Mouse (Mus musculus) heart, embryonic 16.5 days (tissue): ENCODE results near the gene Cfi. TPM values are rescaled to one million over a fixed set of nuclear protein-coding genes. Genes with fewer than 3 reads are reported as not detected.

ENCODE experiments used
- ATAC-seq: fragments of 200-750 bp; cut with Nextera tagmentation; replicated peaks from 2 replicates; pipeline ENCODE4 v1.8.0; 2017; ENCODE audit warnings: moderate number of reproducible peaks; ENCODE audit not compliant: insufficient read depth, low FRiP score; ENCODE audit errors: extremely low read depth
- H3K27ac ChIP-seq: fragments of 300-500 bp; sonication (generic); 2 replicates; pipeline ENCODE4 v1.5.1; 2014; ENCODE audit warnings: mild to moderate bottlenecking, low read length, control low read depth, moderate library complexity
- H3K27me3 ChIP-seq: fragments of 300-500 bp; sonication (generic); 2 replicates; pipeline ENCODE4 v1.6.1; 2014; ENCODE audit warnings: low read length, mixed read lengths; ENCODE audit not compliant: control insufficient read depth, insufficient read depth
- H3K36me3 ChIP-seq: fragments of 300-500 bp; sonication (generic); 2 replicates; pipeline ENCODE4 v1.6.1; 2014; ENCODE audit not compliant: control insufficient read depth, insufficient read depth
- H3K4me1 ChIP-seq: fragments of 300-500 bp; sonication (generic); 2 replicates; pipeline ENCODE4 v1.6.1; 2014; ENCODE audit warnings: low read length, mixed read lengths; ENCODE audit not compliant: control insufficient read depth, insufficient read depth
- H3K4me2 ChIP-seq: fragments of 300-500 bp; sonication (generic); 2 replicates; pipeline ENCODE4 v1.6.1; 2014; ENCODE audit warnings: low read depth, mild to moderate bottlenecking, control low read depth, low read length
- H3K4me3 ChIP-seq: fragments of 300-500 bp; sonication (generic); 2 replicates; pipeline ENCODE4 v1.5.1; 2014; ENCODE audit warnings: mild to moderate bottlenecking, control low read depth, low read length
- H3K9ac ChIP-seq: fragments of 300-500 bp; sonication (generic); 2 replicates; pipeline ENCODE4 v1.6.1; 2014; ENCODE audit warnings: low read length, control low read depth
- H3K9me3 ChIP-seq: fragments of 300-500 bp; sonication (generic); replicated peaks from 2 replicates; pipeline ENCODE4 v1.6.1; 2016; ENCODE audit warnings: low read length; ENCODE audit not compliant: control insufficient read depth
- WGBS: fragments of 180-500 bp; shearing (Covaris S2); extraction: QIAGEN DNeasy Blood & Tissue Kit; methylation state at CpG from one replicate; pipeline ENCODE4 v1.1.7; 2014; 5-methylcytosine and 5-hydroxymethylcytosine counted together
- polyA plus RNA-seq: library from polyadenylated mRNA; unstranded; fragments of >200 nt; fragmentation: Nextera tagmentation; extraction: Ambion mirVana; gene quantifications from 2 replicates; pipeline ENCODE4 v1.2.1, GENCODE M21; 2015

Gene Cfi
- polyA plus RNA-seq, 1 experiment from 2014 or later: 2.5 TPM

GRCm38 (mm10) chr3:129903369-129903768, 67.7 kb downstream of the Cfi start:
- Histone ChIP-seq H3K4me2 (no peak overlapping the region), H3K9me3 (no peaks in the 10 kb centered on the region), H3K27ac (no peak overlapping the region), H3K4me1 (peaks cover 12% of the 10 kb centered on the region), H3K27me3 (no peaks in the 10 kb centered on the region), H3K36me3 (peaks cover 10% of the 10 kb centered on the region), H3K9ac (no peak overlapping the region), H3K4me3 (no peak overlapping the region)
- 83% methylated on average over 3 of the region's 3 CpGs for WGBS
- no peak for ATAC-seq

- H3K9ac ChIP-seq: no peak overlapping the region
- H3K27me3 ChIP-seq: no peaks in the 10 kb centered on the region
- no peak overlapping the region for H3K4me2 ChIP-seq
- WGBS: 80% methylated on average over 8 of the region's 8 CpGs
- peaks cover 15% of the 10 kb centered on the region for H3K36me3 ChIP-seq
- H3K4me1 ChIP-seq: peaks cover 12% of the 10 kb centered on the region
- H3K9me3 ChIP-seq: no peaks in the 10 kb centered on the region
- H3K27ac ChIP-seq: no peak overlapping the region
- H3K4me3 ChIP-seq: no peak overlapping the region
- no peak for ATAC-seq
Measured at GRCm38 (mm10) chr3:129903866-129904265, 68.2 kb downstream of the Cfi start.

- H3K27ac ChIP-seq: no peak overlapping the region
- 75% methylated on average over 7 of the region's 7 CpGs for WGBS
- H3K36me3 ChIP-seq: peaks cover 20% of the 10 kb centered on the region
- no peak overlapping the region for H3K9ac ChIP-seq
- ATAC-seq: no peak
- peaks cover 12% of the 10 kb centered on the region for H3K4me1 ChIP-seq
- no peaks in the 10 kb centered on the region for H3K27me3 ChIP-seq
- no peak overlapping the region for H3K4me2 ChIP-seq
- no peaks in the 10 kb centered on the region for H3K9me3 ChIP-seq
- H3K4me3 ChIP-seq: no peak overlapping the region
Measured at GRCm38 (mm10) chr3:129904381-129905132, 68.9 kb downstream of the Cfi start.

GRCm38 (mm10) chr3:129912025-129912424, 76.3 kb downstream of the Cfi start:
- no peaks in the 10 kb centered on the region for H3K27me3 ChIP-seq
- no peak overlapping the region for H3K9ac ChIP-seq
- no peak overlapping the region for H3K4me2 ChIP-seq
- H3K4me3 ChIP-seq: no peak overlapping the region
- WGBS: 90% methylated on average over 14 of the region's 14 CpGs
- H3K4me1 ChIP-seq: no peaks in the 10 kb centered on the region
- ATAC-seq: no peak
- H3K27ac ChIP-seq: no peak overlapping the region
- no peaks in the 10 kb centered on the region for H3K9me3 ChIP-seq
- peaks cover 42% of the 10 kb centered on the region for H3K36me3 ChIP-seq

- H3K27me3 ChIP-seq: no peaks in the 10 kb centered on the region
- H3K9me3 ChIP-seq: no peaks in the 10 kb centered on the region
- peaks cover 41% of the 10 kb centered on the region for H3K36me3 ChIP-seq
- H3K27ac ChIP-seq: no peak overlapping the region
- H3K4me1 ChIP-seq: no peaks in the 10 kb centered on the region
- no peak overlapping the region for H3K4me3 ChIP-seq
- H3K9ac ChIP-seq: no peak overlapping the region
- ATAC-seq: no peak
- H3K4me2 ChIP-seq: no peak overlapping the region
- 93% methylated on average over 13 of the region's 13 CpGs for WGBS
Measured at GRCm38 (mm10) chr3:129913241-129913640, 77.6 kb downstream of the Cfi start.

- Histone ChIP-seq H3K9me3 (no peaks in the 10 kb centered on the region), H3K4me2 (no peak overlapping the region), H3K27ac (no peak overlapping the region), H3K9ac (no peak overlapping the region), H3K4me3 (no peak overlapping the region), H3K27me3 (no peaks in the 10 kb centered on the region), H3K4me1 (no peaks in the 10 kb centered on the region), H3K36me3 (peaks cover 11% of the 10 kb centered on the region)
- WGBS: 72% methylated on average over 3 of the region's 3 CpGs
- no peak for ATAC-seq
Measured at GRCm38 (mm10) chr3:129917424-129917823, 81.7 kb downstream of the Cfi start.

- no peaks in the 10 kb centered on the region for H3K27me3 ChIP-seq
- ATAC-seq: peak; percentile 65
- no peak overlapping the region for H3K27ac ChIP-seq
- H3K36me3 ChIP-seq: peaks cover 7% of the 10 kb centered on the region
- no peak overlapping the region for H3K4me2 ChIP-seq
- H3K9me3 ChIP-seq: no peaks in the 10 kb centered on the region
- no peak overlapping the region for H3K9ac ChIP-seq
- 16% methylated on average over 13 of the region's 13 CpGs for WGBS
- H3K4me3 ChIP-seq: no peak overlapping the region
- no peaks in the 10 kb centered on the region for H3K4me1 ChIP-seq
Measured at GRCm38 (mm10) chr3:129918434-129918833, 82.8 kb downstream of the Cfi start.

GRCm38 (mm10) chr3:129923581-129923980, 87.9 kb downstream of the Cfi start:
- Histone ChIP-seq H3K27ac (no peak overlapping the region), H3K36me3 (no peaks in the 10 kb centered on the region), H3K9ac (no peak overlapping the region), H3K27me3 (no peaks in the 10 kb centered on the region), H3K9me3 (no peaks in the 10 kb centered on the region), H3K4me1 (no peaks in the 10 kb centered on the region), H3K4me2 (no peak overlapping the region), H3K4me3 (no peak overlapping the region)
- ATAC-seq: no peak
- whole genome bisulfite sequencing: 83% methylated on average over 7 of the region's 7 CpGs
